9 mouse cellular contexts compared by ENCODE assay signal in genomic region chr11:79238398-79238752, GRCm38 (mm10). TPM values are rescaled to one million over a fixed set of nuclear protein-coding genes. Genes with fewer than 3 reads are reported as not detected.
DNase-seq lines count a peak whose midpoint lies in the region; ATAC-seq and TF ChIP-seq lines count a peak whose summit lies in the region.
"Had no signal": no experiment of that assay in that cellular context is flagged by ENCODE, and none has a peak within 500 bp of the region (broad histone marks: within the 10 kb centered on the region; RNA-seq: fewer than 3 reads in every experiment).

No protein-coding gene starts in this region.

- no peak for TF ChIP-seq CTCF in lung, embryonic 14.5 days (IDR thresholded peaks at IDR 0.05; ENCODE audit: low read depth)
- no peak for TF ChIP-seq CTCF in lung, adult 2 months (IDR thresholded peaks at IDR 0.05; ENCODE audit: insufficient read depth, low read length)
- TF ChIP-seq CTCF in forebrain, postnatal 0 days (IDR thresholded peaks at IDR 0.05; ENCODE audit: low read depth), result no peak
- TF ChIP-seq CTCF in kidney, postnatal 0 days (IDR thresholded peaks at IDR 0.05; ENCODE audit: low read depth), result no peak

- no peak overlapping the region for H3K4me2 ChIP-seq in lung, embryonic 14.5 days
- H3K4me2 ChIP-seq in forebrain, postnatal 0 days (ENCODE audit: low read depth), result no peak overlapping the region
- no peak overlapping the region for H3K4me2 ChIP-seq in kidney, postnatal 0 days (ENCODE audit: low read length)

- no peak for TF ChIP-seq POLR2A in lung, adult 2 months (IDR thresholded peaks at IDR 0.05; ENCODE audit: borderline replicate concordance, extremely low read depth, low read depth, low read length)

- H3K4me3 ChIP-seq in lung, embryonic 14.5 days (ENCODE audit: low read depth, low read length), result no peak overlapping the region
- no peak overlapping the region for H3K4me3 ChIP-seq in lung, adult 2 months (replicated peaks; ENCODE audit: extremely low read depth, low read depth, low read length)
- no peak overlapping the region for H3K4me3 ChIP-seq in forebrain, postnatal 0 days (ENCODE audit: low read depth, low read length)
- no peak overlapping the region for H3K4me3 ChIP-seq in kidney, postnatal 0 days (replicated peaks; ENCODE audit: low read depth, low read length)

- no peaks in the 10 kb centered on the region for H3K9me3 ChIP-seq in lung, embryonic 14.5 days (ENCODE audit: low read depth, low read length)
- no peaks in the 10 kb centered on the region for H3K9me3 ChIP-seq in forebrain, postnatal 0 days (ENCODE audit: low read length)
- H3K9me3 ChIP-seq in kidney, postnatal 0 days (replicated peaks; ENCODE audit: low read length), result no peaks in the 10 kb centered on the region

- H3K27me3 ChIP-seq in lung, embryonic 14.5 days (ENCODE audit: insufficient read depth, low read length), result no peaks in the 10 kb centered on the region
- H3K27me3 ChIP-seq in forebrain, postnatal 0 days (ENCODE audit: insufficient read depth, low read length), result no peaks in the 10 kb centered on the region
- H3K27me3 ChIP-seq in kidney, postnatal 0 days (ENCODE audit: insufficient read depth, low read length), result no peaks in the 10 kb centered on the region

- H3K9ac ChIP-seq in lung, embryonic 14.5 days, result no peak overlapping the region
- H3K9ac ChIP-seq in forebrain, postnatal 0 days, result peak overlapping the region; percentile 22
- H3K9ac ChIP-seq in kidney, postnatal 0 days (ENCODE audit: low read depth, low read length), result no peak overlapping the region

- H3K27ac ChIP-seq in lung, embryonic 14.5 days (ENCODE audit: low read depth), result peak overlapping the region; percentile 81
- H3K27ac ChIP-seq in forebrain, postnatal 0 days (ENCODE audit: low read depth, low read length), result peak overlapping the region; percentile 64; the same call in 1 of the 2 replicates
- H3K27ac ChIP-seq in kidney, postnatal 0 days, result peak overlapping the region; percentile 89

- whole genome bisulfite sequencing in lung, embryonic 14.5 days, result 4% methylated on average over 1 of the region's 1 CpGs
- WGBS in lung, adult 2 months, result 13% methylated on average over 1 of the region's 1 CpGs
- WGBS in forebrain, postnatal 0 days, result 4% methylated on average over 1 of the region's 1 CpGs
- 13% methylated on average over 1 of the region's 1 CpGs for WGBS in kidney, postnatal 0 days

- peaks cover 57% of the 10 kb centered on the region for H3K36me3 ChIP-seq in lung, embryonic 14.5 days (ENCODE audit: insufficient read depth)
- peaks cover 44% of the 10 kb centered on the region for H3K36me3 ChIP-seq in forebrain, postnatal 0 days (ENCODE audit: insufficient read depth)
- peaks cover 35% of the 10 kb centered on the region for H3K36me3 ChIP-seq in kidney, postnatal 0 days (ENCODE audit: insufficient read depth, low read length)

- peak; percentile 77 for ATAC-seq in lung, embryonic 14.5 days (ENCODE audit: insufficient read depth)
- peak; percentile 43 for ATAC-seq in forebrain, postnatal 0 days
- ATAC-seq in kidney, postnatal 0 days (replicated peaks; ENCODE audit: low FRiP score, low read depth), result peak; percentile 83
- ATAC-seq in erythroid progenitor cell, adult 5-6 weeks (replicated peaks; ENCODE audit: low FRiP score, poor library complexity, severe bottlenecking), result no peak

- peak; percentile 91 for DNase-seq in lung, embryonic 14.5 days
- no peak for DNase-seq in lung, adult 2 months
- peak; percentile 56 for DNase-seq in forebrain, postnatal 0 days
- peak; percentile 88 for DNase-seq in kidney, postnatal 0 days (ENCODE audit: low spot score)
- peak; percentile 80 for DNase-seq in retina, postnatal 1 day
- DNase-seq in right cerebral cortex, postnatal 14 days, result no peak
- DNase-seq in layer of hippocampus, adult 9-10 months (ENCODE audit: low spot score), result no peak

- H3K4me1 ChIP-seq in lung, embryonic 14.5 days (ENCODE audit: insufficient read depth), result peaks cover 4% of the 10 kb centered on the region; the same call in 1 of the 2 replicates
- peaks cover 2% of the 10 kb centered on the region; the same call in 1 of the 2 replicates for H3K4me1 ChIP-seq in lung, adult 2 months (ENCODE audit: control insufficient read depth, insufficient read depth, low read length)
- no peaks in the 10 kb centered on the region for H3K4me1 ChIP-seq in forebrain, postnatal 0 days (ENCODE audit: insufficient read depth)
- H3K4me1 ChIP-seq in kidney, postnatal 0 days (replicated peaks; ENCODE audit: insufficient read depth, low read length), result 0 out of 2 replicates have a peak, but pooled peaks cover 4% of the 10 kb centered on the region

RNA-seq across cellular contexts. Expression of gene Wsb1, which starts 16.1 kb away (rescaled TPM):
- 266 and 274 TPM in 2 replicates for polyA plus RNA-seq in lung, embryonic 14.5 days (2014; fragmentation: Nextera tagmentation; extraction: Ambion mirVana)
- 74.0 and 101 TPM in 2 replicates for polyA plus RNA-seq in lung, adult 2 months (2012; rRNA removed)
- 238 and 277 TPM in 2 replicates for total RNA-seq in forebrain, postnatal 0 days (2014; rRNA removed)
- 157 and 215 TPM in 2 replicates for polyA plus RNA-seq in forebrain, postnatal 0 days (2015; fragmentation: Nextera tagmentation; extraction: Ambion mirVana)
- polyA plus RNA-seq in kidney, postnatal 0 days (2015; fragmentation: Nextera tagmentation; extraction: Ambion mirVana), result 265 and 274 TPM in 2 replicates
- total RNA-seq in erythroid progenitor cell, adult 5-6 weeks (2015; ENCODE audit: low replicate concordance), result 60.4 and 62.7 TPM in 2 replicates
- 29.4 and 45.1 TPM in 2 replicates for total RNA-seq in erythroid progenitor cell, adult 5-6 weeks (2017; ENCODE audit: low replicate concordance)

RNA-seq across cellular contexts. Expression of gene Gm9964, which starts 58.3 kb away (rescaled TPM):
- polyA plus RNA-seq in lung, embryonic 14.5 days (2014; fragmentation: Nextera tagmentation; extraction: Ambion mirVana), result not detected in 2 replicates
- not detected in 2 replicates for polyA plus RNA-seq in lung, adult 2 months (2012; rRNA removed)
- total RNA-seq in forebrain, postnatal 0 days (2014; rRNA removed), result not detected in 2 replicates
- polyA plus RNA-seq in forebrain, postnatal 0 days (2015; fragmentation: Nextera tagmentation; extraction: Ambion mirVana), result not detected in 2 replicates
- not detected in 2 replicates for polyA plus RNA-seq in kidney, postnatal 0 days (2015; fragmentation: Nextera tagmentation; extraction: Ambion mirVana)
- not detected in 2 replicates for total RNA-seq in erythroid progenitor cell, adult 5-6 weeks (2015; ENCODE audit: low replicate concordance)
- not detected in 2 replicates for total RNA-seq in erythroid progenitor cell, adult 5-6 weeks (2017; ENCODE audit: low replicate concordance)
- total RNA-seq: neutrophil, adult 5-6 weeks had no signal

Comparison
In these comparisons a context has a peak if more than half of its experiments do, and no peak if none do; other contexts are left out.
1. DNase-seq: peak in lung, embryonic 14.5 days (single experiment), forebrain, postnatal 0 days (single experiment), kidney, postnatal 0 days (single experiment) and retina, postnatal 1 day (single experiment); none in lung, adult 2 months (single experiment), right cerebral cortex, postnatal 14 days (single experiment) and layer of hippocampus, adult 9-10 months (single experiment).
2. Peak in every context shown above with its lines, with median percentiles within 50 percentile points of each other: H3K27ac ChIP-seq.